Mouse (Mus musculus): ENCODE measurements around the gene Gm9745. TPM values are rescaled to one million over a fixed set of nuclear protein-coding genes. Genes with fewer than 3 reads are reported as not detected.

The Gm9745 gene
- polyA plus RNA-seq, 1 experiment from 2014 or later = not detected

Small RNA genes within 50 kb of the gene (microRNA-seq; reads per million reads assigned to microRNA genes)
- not detected for gene Gm22750

Other genes with a start within 250 kb of the Gm9745 start
- 44.5 and 48.2 TPM in 2 replicates for gene Wdr37, start 76.3 kb downstream of the Gm9745 start, polyA plus RNA-seq (2015; fragmentation: Nextera tagmentation; extraction: Ambion mirVana)
- 103 and 107 TPM in 2 replicates for gene Idi1, start 62.7 kb downstream of the Gm9745 start, polyA plus RNA-seq (2015; fragmentation: Nextera tagmentation; extraction: Ambion mirVana)
- not detected in 2 replicates for gene Idi2, start 4.6 kb upstream of the Gm9745 start, polyA plus RNA-seq (2015; fragmentation: Nextera tagmentation; extraction: Ambion mirVana)
- 60.0 and 67.8 TPM in 2 replicates for gene Gtpbp4, start 47.9 kb upstream of the Gm9745 start, polyA plus RNA-seq (2015; fragmentation: Nextera tagmentation; extraction: Ambion mirVana)
- gene Larp4b, start 145.7 kb upstream of the Gm9745 start, polyA plus RNA-seq (2015; fragmentation: Nextera tagmentation; extraction: Ambion mirVana) = 32.7 and 34.6 TPM in 2 replicates

All from neural tube, embryonic 15.5 days (tissue).